Mouse (Mus musculus): Measurements from ENCODE around the gene Uri1. TPM values are rescaled to one million over a fixed set of nuclear protein-coding genes. Genes with fewer than 3 reads are reported as not detected.

The Uri1 gene
- polyA plus RNA-seq, 1 experiment from 2014 or later = 38.8 TPM

DNA sequence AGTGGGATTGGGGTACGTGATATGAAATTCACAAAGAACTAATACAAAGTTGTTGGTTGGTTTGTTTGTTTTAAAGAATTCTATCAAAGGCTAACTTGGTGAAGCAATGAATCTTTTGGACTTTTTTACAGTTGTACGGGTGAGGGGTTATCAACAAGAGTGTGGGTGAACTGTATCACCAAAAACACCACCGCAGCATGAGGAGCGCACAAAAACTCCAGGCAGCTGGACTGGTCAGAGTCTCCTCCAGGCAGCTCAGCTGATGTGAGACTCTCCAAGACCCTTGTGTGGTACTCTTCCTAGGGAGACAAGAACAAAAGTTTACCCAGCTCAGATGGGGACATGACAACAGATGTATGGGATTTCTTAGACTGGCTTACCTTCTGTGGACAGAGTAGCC is 7.8 kb upstream of the Uri1 start:
- no peaks in the 10 kb centered on the region for H3K27me3 ChIP-seq (replicated peaks)
- H3K4me2 ChIP-seq = no peak overlapping the region
- H3K4me1 ChIP-seq = no peaks in the 10 kb centered on the region
- no peaks in the 10 kb centered on the region for H3K9me3 ChIP-seq (replicated peaks)
- 90% methylated on average over 4 of the region's 4 CpGs for WGBS
- no peak overlapping the region for H3K9ac ChIP-seq (replicated peaks)
- H3K27ac ChIP-seq (replicated peaks) = no peak overlapping the region
- H3K36me3 ChIP-seq = no peaks in the 10 kb centered on the region
- no peak for ATAC-seq (ENCODE audit: low FRiP score)
- H3K4me3 ChIP-seq (replicated peaks) = no peak overlapping the region

DNA sequence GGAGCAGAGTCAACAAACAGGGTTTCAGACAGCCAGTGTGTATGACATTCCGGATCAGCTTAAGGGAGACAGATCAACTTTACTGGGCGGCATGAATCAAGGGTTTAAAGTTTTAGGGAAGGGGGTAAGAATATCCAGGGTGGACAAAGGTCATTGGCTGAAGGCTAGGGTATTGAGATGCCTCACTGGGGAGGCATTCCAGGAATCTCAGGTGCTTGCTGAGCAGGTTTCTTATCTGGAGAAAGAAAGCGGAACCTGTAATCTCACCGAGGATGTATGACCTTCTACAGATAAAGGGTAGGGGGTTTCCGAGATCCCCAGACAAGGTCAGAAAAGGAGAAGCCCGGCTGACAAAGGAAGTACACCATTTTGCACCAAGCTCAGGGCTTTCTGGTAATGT is 7.3 kb upstream of the Uri1 start:
- no peaks in the 10 kb centered on the region for H3K27me3 ChIP-seq (replicated peaks)
- H3K4me3 ChIP-seq (replicated peaks) = no peak overlapping the region
- 66% methylated on average over 6 of the region's 6 CpGs for WGBS
- ATAC-seq (ENCODE audit: low FRiP score) = no peak
- H3K36me3 ChIP-seq = no peaks in the 10 kb centered on the region
- no peaks in the 10 kb centered on the region for H3K4me1 ChIP-seq
- no peak overlapping the region for H3K9ac ChIP-seq (replicated peaks)
- no peak overlapping the region for H3K4me2 ChIP-seq
- H3K9me3 ChIP-seq (replicated peaks) = no peaks in the 10 kb centered on the region
- no peak overlapping the region for H3K27ac ChIP-seq (replicated peaks)

DNA sequence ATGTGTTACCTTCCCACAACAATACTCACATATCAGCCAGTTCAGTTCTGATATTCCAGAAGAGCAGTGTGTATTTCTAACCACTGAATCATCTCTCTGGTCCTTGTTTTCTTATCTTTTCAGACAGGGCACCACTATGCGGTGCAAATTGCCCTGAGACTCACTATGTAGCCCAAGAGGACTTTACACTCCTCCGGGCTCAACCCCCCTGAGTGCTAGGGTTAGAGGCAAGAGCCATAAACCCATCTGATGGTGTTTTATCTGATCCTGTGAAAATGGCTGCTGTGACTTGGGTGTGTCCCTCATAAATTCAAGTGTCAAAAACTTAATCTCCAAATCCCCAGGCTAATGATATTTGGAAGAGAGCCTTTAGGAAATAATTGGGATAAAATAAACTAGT is 6.6 kb upstream of the Uri1 start:
- H3K4me1 ChIP-seq = no peaks in the 10 kb centered on the region
- 23% methylated on average over 2 of the region's 2 CpGs for WGBS

DNA sequence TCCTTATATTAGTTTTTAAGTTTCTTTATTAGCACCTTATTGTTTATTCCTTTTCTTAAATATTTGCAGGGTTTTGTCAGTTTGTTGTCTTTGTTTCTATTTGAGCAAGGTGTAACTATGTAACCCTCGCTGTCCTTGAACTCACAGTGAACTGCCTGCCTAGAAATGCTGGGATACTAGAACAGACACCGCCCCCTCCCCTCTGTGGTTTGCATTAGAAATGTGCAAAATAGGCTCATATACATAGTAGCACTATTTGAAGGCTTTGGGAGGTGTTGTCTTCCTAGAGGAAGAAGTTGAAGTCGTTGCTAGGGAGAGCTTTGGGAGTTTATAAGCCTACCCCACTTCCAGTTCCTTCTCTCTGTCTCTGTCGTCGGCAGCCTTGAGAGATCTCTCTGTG is 5.7 kb upstream of the Uri1 start:
- H3K4me1 ChIP-seq = no peaks in the 10 kb centered on the region
- no peak for ATAC-seq (ENCODE audit: low FRiP score)
- no peak overlapping the region for H3K4me2 ChIP-seq
- H3K27ac ChIP-seq (replicated peaks) = no peak overlapping the region
- H3K27me3 ChIP-seq (replicated peaks) = no peaks in the 10 kb centered on the region
- H3K9ac ChIP-seq (replicated peaks) = no peak overlapping the region
- H3K36me3 ChIP-seq = no peaks in the 10 kb centered on the region
- H3K4me3 ChIP-seq (replicated peaks) = no peak overlapping the region
- no peaks in the 10 kb centered on the region for H3K9me3 ChIP-seq (replicated peaks)
- WGBS = 54% methylated on average over 5 of the region's 5 CpGs

More for the DNA sequence above, 6.6 kb upstream of the Uri1 start:
- ATAC-seq (ENCODE audit: low FRiP score) = no peak
- no peaks in the 10 kb centered on the region for H3K36me3 ChIP-seq
- H3K9ac ChIP-seq (replicated peaks) = no peak overlapping the region
- H3K4me3 ChIP-seq (replicated peaks) = no peak overlapping the region
- H3K4me2 ChIP-seq = no peak overlapping the region
- no peaks in the 10 kb centered on the region for H3K27me3 ChIP-seq (replicated peaks)
- no peak overlapping the region for H3K27ac ChIP-seq (replicated peaks)
- H3K9me3 ChIP-seq (replicated peaks) = no peaks in the 10 kb centered on the region

DNA sequence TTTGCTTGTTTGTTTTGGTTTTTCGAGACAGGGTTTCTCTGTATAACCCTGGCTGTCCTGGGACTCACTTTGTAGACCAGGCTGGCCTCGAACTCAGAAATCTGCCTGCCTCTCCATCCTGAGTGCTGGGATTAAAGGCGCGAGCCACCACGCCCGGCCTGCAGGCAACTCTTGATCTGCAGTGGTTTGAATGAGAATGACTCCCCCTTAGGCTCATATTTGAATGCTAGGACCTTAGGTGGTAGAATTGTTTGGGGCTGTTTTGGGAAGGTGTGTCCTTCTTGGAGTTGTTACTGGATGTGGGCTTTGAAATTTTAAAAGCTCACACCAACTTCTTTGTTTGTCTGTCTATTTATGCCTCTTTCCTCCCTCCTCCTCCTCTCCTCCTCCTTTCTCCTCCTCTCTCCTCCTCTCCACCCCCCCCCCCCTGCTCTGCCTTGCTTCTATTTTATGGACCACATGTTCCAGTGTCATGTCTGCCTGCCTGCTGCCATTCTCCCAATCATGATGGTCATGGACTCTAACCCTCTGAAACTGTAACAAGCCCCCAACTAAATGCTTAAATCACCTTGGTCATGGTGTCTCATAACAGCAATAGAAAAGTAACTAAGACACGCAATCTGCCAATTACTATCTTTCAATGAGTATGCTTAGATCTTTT is 4.7 kb upstream of the Uri1 start:
- Histone ChIP-seq H3K4me1 (no peaks in the 10 kb centered on the region), H3K36me3 (no peaks in the 10 kb centered on the region), H3K4me2 (no peak overlapping the region), H3K9me3 (replicated peaks) (no peaks in the 10 kb centered on the region), H3K27ac (replicated peaks) (no peak overlapping the region), H3K9ac (replicated peaks) (no peak overlapping the region), H3K27me3 (replicated peaks) (no peaks in the 10 kb centered on the region), H3K4me3 (replicated peaks) (no peak overlapping the region)
- no peak for ATAC-seq (ENCODE audit: low FRiP score)
- WGBS = 86% methylated on average over 7 of the region's 7 CpGs

DNA sequence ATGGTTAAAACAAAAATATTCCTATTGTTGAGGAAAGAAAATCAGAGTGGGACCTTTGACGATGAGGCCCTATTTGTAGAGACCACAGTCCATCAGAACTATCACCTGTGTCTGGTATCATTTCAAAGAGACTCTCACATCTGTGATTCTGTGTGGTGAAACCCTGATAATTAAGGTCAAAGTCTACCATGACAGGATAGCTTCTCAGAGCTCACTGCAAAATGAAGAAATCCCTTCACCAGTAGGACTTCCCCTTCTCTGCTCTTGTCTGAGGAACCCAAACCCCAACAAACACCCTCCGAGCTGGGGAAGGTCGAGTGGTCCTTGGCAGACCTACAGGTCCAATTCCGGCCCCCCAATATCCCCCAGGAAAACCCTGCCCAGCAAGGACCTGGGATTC is 1.5 kb upstream of the Uri1 start:
- 89% methylated on average over 4 of the region's 4 CpGs for WGBS
- Histone ChIP-seq H3K27ac (replicated peaks) (no peak overlapping the region), H3K9me3 (replicated peaks) (no peaks in the 10 kb centered on the region), H3K4me2 (no peak overlapping the region), H3K36me3 (no peaks in the 10 kb centered on the region), H3K27me3 (replicated peaks) (no peaks in the 10 kb centered on the region), H3K9ac (replicated peaks) (no peak overlapping the region), H3K4me1 (no peaks in the 10 kb centered on the region), H3K4me3 (replicated peaks) (no peak overlapping the region)
- no peak for ATAC-seq (ENCODE audit: low FRiP score)

DNA sequence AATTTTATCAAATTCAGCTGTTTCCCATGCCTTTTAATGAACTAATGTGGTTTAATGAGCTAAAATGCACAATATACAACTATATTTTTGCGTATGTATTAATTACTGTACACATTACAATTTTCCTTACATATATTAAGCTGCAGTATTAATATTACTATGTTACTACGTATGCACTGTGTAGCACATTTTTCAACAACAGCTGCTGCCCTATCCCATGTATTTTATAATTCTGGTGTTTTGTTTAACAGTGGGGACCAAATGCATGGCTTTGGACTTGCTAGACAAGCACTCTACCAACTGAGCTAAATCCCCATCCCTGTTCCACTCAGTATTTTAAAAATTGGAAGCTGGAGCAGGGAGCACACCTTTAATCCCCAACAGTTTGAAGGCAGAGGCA is 3.6 kb downstream of the Uri1 start:
- Histone ChIP-seq H3K27me3 (replicated peaks) (no peaks in the 10 kb centered on the region), H3K4me2 (peak overlapping the region; percentile 75), H3K9ac (replicated peaks) (peak overlapping the region; percentile 71; the same call in 1 of the 2 replicates), H3K27ac (replicated peaks) (peak overlapping the region; percentile 85), H3K36me3 (no peaks in the 10 kb centered on the region), H3K9me3 (replicated peaks) (no peaks in the 10 kb centered on the region), H3K4me1 (peaks cover 5% of the 10 kb centered on the region; the same call in 1 of the 2 replicates), H3K4me3 (replicated peaks) (peak overlapping the region; percentile 94)
- ATAC-seq (ENCODE audit: low FRiP score) = peak; percentile 12
- 42% methylated on average over 2 of the region's 2 CpGs for WGBS

DNA sequence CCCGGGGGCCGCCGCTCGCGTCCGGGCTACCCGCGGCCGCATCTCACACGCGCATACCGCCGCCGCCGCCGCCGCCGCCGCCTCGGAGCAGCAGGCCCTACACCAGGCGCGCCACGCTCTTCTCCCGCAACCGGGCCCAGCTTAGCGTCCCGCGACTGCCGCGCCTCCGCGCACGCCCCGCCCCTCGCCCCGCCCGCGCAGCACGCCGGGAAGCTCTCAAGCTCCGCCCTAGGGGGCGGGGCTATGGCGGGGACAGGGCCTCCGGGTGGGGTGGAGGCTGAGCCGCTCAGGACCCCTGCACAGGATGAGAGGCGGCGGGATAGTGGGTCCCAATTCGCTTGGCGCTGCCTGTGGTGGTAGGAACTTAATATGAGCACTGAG is 4.0 kb downstream of the Uri1 start:
- Histone ChIP-seq H3K36me3 (no peaks in the 10 kb centered on the region), H3K4me1 (peaks cover 5% of the 10 kb centered on the region; the same call in 1 of the 2 replicates), H3K9me3 (replicated peaks) (no peaks in the 10 kb centered on the region), H3K4me2 (peak overlapping the region; percentile 75), H3K27me3 (replicated peaks) (no peaks in the 10 kb centered on the region), H3K27ac (replicated peaks) (peak overlapping the region; percentile 85), H3K4me3 (replicated peaks) (peak overlapping the region; percentile 94), H3K9ac (replicated peaks) (peak overlapping the region; percentile 71)
- ATAC-seq (ENCODE audit: low FRiP score) = peak; percentile 96
- WGBS = 0% methylated on average over 29 of the region's 49 CpGs

DNA sequence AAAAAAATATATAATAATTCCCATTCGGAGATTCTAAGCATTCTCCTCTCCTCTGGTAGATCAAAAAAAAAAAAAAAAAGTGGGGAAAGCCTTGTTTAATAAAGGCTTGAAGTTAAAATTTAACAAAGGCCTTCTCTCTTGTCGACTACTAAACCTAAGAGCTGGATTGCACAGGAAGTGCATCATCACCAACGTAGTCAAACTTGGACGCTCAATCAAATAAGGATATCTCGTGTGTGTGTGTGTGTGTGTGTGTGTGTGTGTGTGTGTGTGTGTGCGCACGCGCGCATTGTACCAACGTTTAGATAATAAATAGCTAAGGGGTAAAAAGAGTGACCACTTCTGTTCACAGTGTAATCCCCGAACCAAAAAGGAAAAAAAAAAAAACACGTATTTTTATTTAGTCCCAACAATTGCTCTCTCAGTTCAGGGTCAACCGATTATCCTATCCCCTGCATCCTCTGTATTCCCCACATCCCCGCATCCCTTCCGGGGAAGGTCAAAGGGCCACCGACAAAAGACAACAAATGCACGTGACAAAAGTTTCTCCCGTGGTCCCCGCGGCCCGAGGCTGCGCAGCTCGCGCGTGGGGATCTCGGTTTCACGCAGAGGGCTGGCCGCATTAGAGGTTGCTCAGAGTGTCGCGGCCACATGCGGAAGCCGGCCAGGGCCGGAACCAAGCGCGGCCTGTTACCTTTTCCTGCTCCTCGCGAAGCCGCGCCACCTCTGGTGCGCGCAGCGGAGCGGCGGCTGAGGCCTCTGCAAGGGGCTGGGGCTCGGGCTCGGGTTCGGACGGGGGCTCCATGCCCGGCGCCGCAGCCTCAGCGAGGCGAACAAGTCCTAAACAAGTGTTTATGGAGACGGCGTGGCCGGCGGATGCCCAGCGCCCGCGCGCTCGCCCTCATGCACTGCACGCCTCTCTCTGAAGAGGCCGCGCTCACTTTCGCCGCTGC is 4.7 kb downstream of the Uri1 start:
- peak; percentile 84 for ATAC-seq (ENCODE audit: low FRiP score)
- WGBS = under 1% methylated on average over 67 of the region's 67 CpGs
- Histone ChIP-seq H3K9me3 (replicated peaks) (no peaks in the 10 kb centered on the region), H3K9ac (replicated peaks) (peak overlapping the region; percentile 71), H3K27me3 (replicated peaks) (no peaks in the 10 kb centered on the region), H3K27ac (replicated peaks) (peak overlapping the region; percentile 85), H3K4me1 (peaks cover 6% of the 10 kb centered on the region; the same call in 1 of the 2 replicates), H3K4me3 (replicated peaks) (peak overlapping the region; percentile 94), H3K36me3 (no peaks in the 10 kb centered on the region), H3K4me2 (peak overlapping the region; percentile 75)

DNA sequence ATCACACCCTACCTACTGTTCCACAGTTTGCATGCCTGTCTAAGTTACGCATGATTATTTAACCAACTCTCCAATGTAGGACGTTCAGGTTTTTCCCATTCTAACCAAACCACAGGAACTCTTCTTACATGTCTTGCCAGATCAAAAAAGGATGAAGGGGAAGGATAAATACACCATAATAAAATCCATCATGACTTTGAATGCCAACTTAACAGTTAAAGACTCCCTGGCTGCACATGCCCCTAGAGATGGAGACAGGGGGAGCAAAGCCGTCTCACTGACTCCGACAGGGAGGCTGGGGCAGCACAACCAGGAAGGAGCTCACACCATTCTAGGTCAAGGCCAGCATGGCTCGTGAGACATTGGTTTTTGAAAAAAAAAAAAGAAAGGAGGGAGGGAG is 8.0 kb downstream of the Uri1 start:
- WGBS = 73% methylated on average over 5 of the region's 5 CpGs
- ATAC-seq (ENCODE audit: low FRiP score) = no peak
- H3K9me3 ChIP-seq (replicated peaks) = no peaks in the 10 kb centered on the region

DNA sequence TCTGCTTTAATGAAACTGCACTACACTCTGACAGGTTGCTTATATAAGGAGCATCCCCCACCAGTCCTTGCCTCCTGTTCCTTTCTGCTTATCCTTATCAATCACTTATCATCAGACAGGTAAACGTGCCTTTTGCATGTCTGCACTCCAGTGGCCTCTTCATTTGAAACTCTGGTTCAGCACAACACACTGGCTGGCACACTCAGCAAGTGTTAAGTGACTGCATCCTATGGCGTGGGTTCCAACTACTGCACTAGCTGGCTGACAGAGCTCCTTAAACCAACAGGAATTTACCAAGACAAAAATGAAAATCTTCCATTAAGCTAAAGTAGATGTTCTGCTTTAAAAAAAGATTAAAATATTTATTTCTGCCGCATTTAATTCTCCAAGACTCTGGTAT is 9.4 kb downstream of the Uri1 start:
- ATAC-seq (ENCODE audit: low FRiP score) = no peak
- Histone ChIP-seq H3K9ac (replicated peaks) (no peak overlapping the region), H3K4me2 (no peak overlapping the region), H3K4me3 (replicated peaks) (no peak overlapping the region), H3K9me3 (replicated peaks) (no peaks in the 10 kb centered on the region), H3K36me3 (no peaks in the 10 kb centered on the region), H3K4me1 (peaks cover 10% of the 10 kb centered on the region; the same call in 1 of the 2 replicates), H3K27me3 (replicated peaks) (no peaks in the 10 kb centered on the region), H3K27ac (replicated peaks) (no peak overlapping the region)
- WGBS = 75% methylated on average over 3 of the region's 3 CpGs

More for the DNA sequence above, 8.0 kb downstream of the Uri1 start:
- peaks cover 10% of the 10 kb centered on the region; the same call in 1 of the 2 replicates for H3K4me1 ChIP-seq
- no peaks in the 10 kb centered on the region for H3K36me3 ChIP-seq
- H3K4me2 ChIP-seq = no peak overlapping the region
- H3K9ac ChIP-seq (replicated peaks) = no peak overlapping the region
- H3K27me3 ChIP-seq (replicated peaks) = no peaks in the 10 kb centered on the region
- H3K27ac ChIP-seq (replicated peaks) = no peak overlapping the region
- no peak overlapping the region for H3K4me3 ChIP-seq (replicated peaks)

DNA sequence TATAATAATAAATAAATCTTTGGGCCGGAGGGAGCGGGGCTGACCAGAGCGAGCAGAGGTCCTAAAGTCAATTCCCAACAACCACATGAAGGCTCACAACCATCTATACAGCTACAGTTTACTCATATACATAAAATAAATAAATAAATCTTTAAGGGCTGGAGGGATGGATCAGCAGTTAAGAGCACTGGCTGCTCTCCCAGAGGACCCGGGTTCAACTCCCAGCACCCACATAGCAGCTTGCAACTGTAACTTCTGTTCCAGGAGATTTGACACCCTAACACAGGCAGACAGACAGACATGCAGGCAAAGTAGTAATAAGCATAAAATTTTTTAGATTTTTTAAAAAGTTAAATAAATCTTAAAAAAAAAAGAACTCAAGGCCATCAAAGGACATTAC is 10.5 kb downstream of the Uri1 start:
- Histone ChIP-seq H3K4me3 (replicated peaks) (no peak overlapping the region), H3K27me3 (replicated peaks) (no peaks in the 10 kb centered on the region), H3K36me3 (no peaks in the 10 kb centered on the region), H3K9ac (replicated peaks) (no peak overlapping the region), H3K4me1 (peaks cover 9% of the 10 kb centered on the region; the same call in 1 of the 2 replicates), H3K27ac (replicated peaks) (no peak overlapping the region), H3K9me3 (replicated peaks) (no peaks in the 10 kb centered on the region), H3K4me2 (no peak overlapping the region)
- 97% methylated on average over 4 of the region's 4 CpGs for WGBS
- ATAC-seq (ENCODE audit: low FRiP score) = no peak

All from neural tube, embryonic 15.5 days (tissue).